Mouse (Mus musculus) liver, embryonic 12.5 days (tissue): ENCODE measurements around the gene Cldn4. TPM values are rescaled to one million over a fixed set of nuclear protein-coding genes. Genes with fewer than 3 reads are reported as not detected.
A peak's percentile ranks its signal among the peaks of the same experiment; 100 is the strongest.

ENCODE experiments used
- ATAC-seq: fragments of 200-750 bp; cut with Nextera tagmentation; 2 replicates; pipeline ENCODE4 v1.8.0; 2017; ENCODE audit warnings: moderate number of reproducible peaks, mild to moderate bottlenecking, moderate library complexity
- H3K27ac ChIP-seq: fragments of 300-500 bp; sonication (generic); 2 replicates; pipeline ENCODE4 v1.5.1; 2016; ENCODE audit warnings: mild to moderate bottlenecking
- H3K27me3 ChIP-seq: fragments of 300-500 bp; sonication (generic); replicated peaks from 2 replicates; pipeline ENCODE4 v1.6.1; 2016; ENCODE audit warnings: mild to moderate bottlenecking, moderate library complexity
- H3K36me3 ChIP-seq: fragments of 300-500 bp; sonication (generic); 2 replicates; pipeline ENCODE4 v1.6.1; 2016; ENCODE audit warnings: mild to moderate bottlenecking, moderate library complexity
- H3K4me1 ChIP-seq: fragments of 300-500 bp; sonication (generic); 2 replicates; pipeline ENCODE4 v1.6.1; 2016
- H3K4me2 ChIP-seq: fragments of 300-500 bp; sonication (generic); 2 replicates; pipeline ENCODE4 v1.6.1; 2016; ENCODE audit warnings: mild to moderate bottlenecking, moderate library complexity
- H3K4me3 ChIP-seq: fragments of 300-500 bp; sonication (generic); 2 replicates; pipeline ENCODE4 v1.5.1; 2016; ENCODE audit warnings: mild to moderate bottlenecking, moderate library complexity
- H3K9ac ChIP-seq: fragments of 300-500 bp; sonication (generic); 2 replicates; pipeline ENCODE4 v1.6.1; 2016; ENCODE audit warnings: mild to moderate bottlenecking, moderate library complexity
- H3K9me3 ChIP-seq: fragments of 300-500 bp; sonication (generic); replicated peaks from 2 replicates; pipeline ENCODE4 v1.6.1; 2016; ENCODE audit warnings: mild to moderate bottlenecking, moderate library complexity
- WGBS: fragments of 180-500 bp; shearing (Covaris S2); methylation state at CpG from one replicate; pipeline ENCODE4 v1.1.7; 2016; ENCODE audit not compliant: insufficient replicate concordance; 5-methylcytosine and 5-hydroxymethylcytosine counted together
- polyA plus RNA-seq: library from polyadenylated mRNA; unstranded; fragments of >200 nt; fragmentation: Nextera tagmentation; extraction: Ambion mirVana; gene quantifications from 2 replicates; pipeline ENCODE4 v1.2.1, GENCODE M21; 2016

Gene Cldn4
- polyA plus RNA-seq, 1 experiment from 2014 or later: 0.49 TPM

- H3K36me3 ChIP-seq: no peaks in the 10 kb centered on the region
- 72% methylated on average over 2 of the region's 2 CpGs for WGBS
- ATAC-seq: no peak
Observed at GRCm38 (mm10) chr5:134961519-134961918, 14.8 kb upstream of the Cldn4 start.

GRCm38 (mm10) chr5:134960430-134960829, 13.7 kb upstream of the Cldn4 start:
- Histone ChIP-seq H3K9me3 (no peaks in the 10 kb centered on the region), H3K27ac (no peak overlapping the region), H3K4me3 (no peak overlapping the region), H3K27me3 (no peaks in the 10 kb centered on the region), H3K4me2 (no peak overlapping the region), H3K4me1 (peaks cover 17% of the 10 kb centered on the region), H3K9ac (no peak overlapping the region), H3K36me3 (no peaks in the 10 kb centered on the region)
- WGBS: 72% methylated on average over 2 of the region's 2 CpGs
- no peak for ATAC-seq

More at GRCm38 (mm10) chr5:134961519-134961918, 14.8 kb upstream of the Cldn4 start:
- no peak overlapping the region for H3K27ac ChIP-seq
- H3K9me3 ChIP-seq: no peaks in the 10 kb centered on the region
- H3K27me3 ChIP-seq: no peaks in the 10 kb centered on the region
- peaks cover 25% of the 10 kb centered on the region for H3K4me1 ChIP-seq
- H3K9ac ChIP-seq: no peak overlapping the region
- no peak overlapping the region for H3K4me2 ChIP-seq
- H3K4me3 ChIP-seq: no peak overlapping the region

GRCm38 (mm10) chr5:134959114-134959513, 12.4 kb upstream of the Cldn4 start:
- H3K36me3 ChIP-seq: no peaks in the 10 kb centered on the region
- H3K9me3 ChIP-seq: no peaks in the 10 kb centered on the region
- peak; percentile 40 for ATAC-seq
- no peak overlapping the region for H3K4me3 ChIP-seq
- H3K9ac ChIP-seq: no peak overlapping the region
- WGBS: 64% methylated on average over 7 of the region's 7 CpGs
- peaks cover 17% of the 10 kb centered on the region for H3K4me1 ChIP-seq
- H3K4me2 ChIP-seq: no peak overlapping the region
- no peak overlapping the region for H3K27ac ChIP-seq
- no peaks in the 10 kb centered on the region for H3K27me3 ChIP-seq

GRCm38 (mm10) chr5:134955491-134955890, 8.8 kb upstream of the Cldn4 start:
- Histone ChIP-seq H3K9ac (no peak overlapping the region), H3K9me3 (no peaks in the 10 kb centered on the region), H3K27ac (no peak overlapping the region), H3K4me1 (peaks cover 27% of the 10 kb centered on the region), H3K27me3 (peaks cover 17% of the 10 kb centered on the region; the same call in 1 of the 2 replicates), H3K4me2 (no peak overlapping the region), H3K4me3 (no peak overlapping the region), H3K36me3 (no peaks in the 10 kb centered on the region)
- ATAC-seq: no peak
- 62% methylated on average over 5 of the region's 5 CpGs for WGBS

- H3K9me3 ChIP-seq: no peaks in the 10 kb centered on the region
- peak overlapping the region; percentile 45 for H3K4me2 ChIP-seq
- peak overlapping the region; percentile 44; the same call in 1 of the 2 replicates for H3K9ac ChIP-seq
- 0 out of 2 replicates have a peak, but pooled peaks have one; percentile 22 for ATAC-seq
- H3K4me3 ChIP-seq: no peak overlapping the region
- H3K27ac ChIP-seq: no peak overlapping the region
- peaks cover 39% of the 10 kb centered on the region for H3K27me3 ChIP-seq
- no peaks in the 10 kb centered on the region for H3K36me3 ChIP-seq
- 14% methylated on average over 19 of the region's 19 CpGs for WGBS
- H3K4me1 ChIP-seq: peaks cover 18% of the 10 kb centered on the region
Observed at GRCm38 (mm10) chr5:134951053-134951884, 4.5 kb upstream of the Cldn4 start.

GRCm38 (mm10) chr5:134948085-134948439, 1.3 kb upstream of the Cldn4 start:
- Histone ChIP-seq H3K4me1 (peaks cover 22% of the 10 kb centered on the region), H3K36me3 (no peaks in the 10 kb centered on the region), H3K27me3 (peaks cover 65% of the 10 kb centered on the region), H3K4me2 (no peak overlapping the region), H3K4me3 (no peak overlapping the region), H3K27ac (no peak overlapping the region), H3K9me3 (no peaks in the 10 kb centered on the region), H3K9ac (no peak overlapping the region)
- no peak for ATAC-seq
- WGBS: 44% methylated on average over 4 of the region's 4 CpGs

- Histone ChIP-seq H3K9me3 (no peaks in the 10 kb centered on the region), H3K9ac (no peak overlapping the region)
Observed at GRCm38 (mm10) chr5:134947420-134948084, 818 bp upstream of the Cldn4 start.

GRCm38 (mm10) chr5:134946063-134946856, 474 bp downstream of the Cldn4 start:
- Histone ChIP-seq H3K9ac (no peak overlapping the region), H3K36me3 (no peaks in the 10 kb centered on the region), H3K27me3 (peaks cover 54% of the 10 kb centered on the region), H3K9me3 (no peaks in the 10 kb centered on the region), H3K27ac (no peak overlapping the region), H3K4me1 (peaks cover 21% of the 10 kb centered on the region), H3K4me3 (no peak overlapping the region), H3K4me2 (0 out of 2 replicates have a peak overlapping the region, but pooled peaks have one; percentile 9)
- ATAC-seq: no peak
- WGBS: 42% methylated on average over 43 of the region's 43 CpGs

More at GRCm38 (mm10) chr5:134947420-134948084, 818 bp upstream of the Cldn4 start:
- no peak overlapping the region for H3K27ac ChIP-seq
- H3K4me2 ChIP-seq: no peak overlapping the region
- peaks cover 22% of the 10 kb centered on the region for H3K4me1 ChIP-seq
- no peak overlapping the region for H3K4me3 ChIP-seq
- H3K36me3 ChIP-seq: no peaks in the 10 kb centered on the region
- peaks cover 65% of the 10 kb centered on the region for H3K27me3 ChIP-seq
- no peak for ATAC-seq
- 44% methylated on average over 5 of the region's 5 CpGs for WGBS

- 54% methylated on average over 16 of the region's 19 CpGs for WGBS
- H3K27me3 ChIP-seq: peaks cover 48% of the 10 kb centered on the region
- peaks cover 25% of the 10 kb centered on the region for H3K4me1 ChIP-seq
- H3K4me3 ChIP-seq: no peak overlapping the region
- no peaks in the 10 kb centered on the region for H3K36me3 ChIP-seq
- no peaks in the 10 kb centered on the region for H3K9me3 ChIP-seq
- H3K27ac ChIP-seq: no peak overlapping the region
- ATAC-seq: no peak
- no peak overlapping the region for H3K9ac ChIP-seq
- H3K4me2 ChIP-seq: no peak overlapping the region
Observed at GRCm38 (mm10) chr5:134945266-134945959, 1.3 kb downstream of the Cldn4 start.

- Histone ChIP-seq H3K9ac (no peak overlapping the region), H3K9me3 (no peaks in the 10 kb centered on the region), H3K27ac (no peak overlapping the region), H3K4me3 (no peak overlapping the region), H3K4me2 (no peak overlapping the region), H3K27me3 (peaks cover 48% of the 10 kb centered on the region), H3K36me3 (no peaks in the 10 kb centered on the region), H3K4me1 (peaks cover 25% of the 10 kb centered on the region)
- no peak for ATAC-seq
- 32% methylated on average over 5 of the region's 5 CpGs for WGBS
Observed at GRCm38 (mm10) chr5:134944179-134944578, 2.6 kb downstream of the Cldn4 start.

- Histone ChIP-seq H3K9ac (no peak overlapping the region), H3K36me3 (no peaks in the 10 kb centered on the region), H3K4me1 (peaks cover 25% of the 10 kb centered on the region), H3K27me3 (peaks cover 41% of the 10 kb centered on the region), H3K4me3 (no peak overlapping the region), H3K27ac (no peak overlapping the region), H3K9me3 (no peaks in the 10 kb centered on the region), H3K4me2 (no peak overlapping the region)
- WGBS: 64% methylated on average over 2 of the region's 2 CpGs
- ATAC-seq: no peak
Observed at GRCm38 (mm10) chr5:134942740-134943139, 4.0 kb downstream of the Cldn4 start.
